Mouse (Mus musculus): ENCODE measurements around the gene Nlrp9c. TPM values are rescaled to one million over a fixed set of nuclear protein-coding genes. Genes with fewer than 3 reads are reported as not detected.
"Not testable (repeated sequence)": the region's sequence is repeated elsewhere in the genome, so short reads cannot be mapped to it uniquely, and the experiment has no call there.

Nlrp9c gene
- not detected for total RNA-seq (2021)
- long read RNA-seq, experiment 1, result 0 reads
- long read RNA-seq, experiment 2, result 0 reads

DNA sequence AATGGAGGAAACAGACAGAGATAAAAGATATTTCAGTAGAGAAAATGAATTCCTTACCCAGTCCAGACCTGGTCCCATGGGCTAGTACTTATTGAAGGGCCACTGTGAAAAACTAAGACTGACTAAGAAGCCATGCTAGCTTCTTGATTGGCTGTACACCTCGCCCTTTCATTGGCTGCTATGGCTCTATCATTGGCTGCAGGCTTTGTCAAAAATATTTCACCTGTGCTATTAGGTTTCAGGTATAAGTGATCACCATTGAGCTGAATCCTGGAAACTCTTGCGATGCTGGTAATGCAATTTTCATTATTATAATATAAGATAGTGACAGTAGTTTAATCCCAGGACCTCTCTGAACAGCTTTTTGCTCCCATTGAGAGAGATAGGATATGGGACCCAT is at the start of gene Nlrp9c:
Gene Nlrp9c, minus strand, starts transcription at position 101 of the 400 bp plus-strand sequence.
- intact Hi-C loops (cut with DNase I; ENCODE audit: low total_unique reads); DNase-seq: not testable (repeated sequence)

- no peak for DNase-seq
- intact Hi-C loops (cut with DNase I; ENCODE audit: low total_unique reads), result no loop called here
Measured at GRCm38 (mm10) chr7:26434813-26435212, 31.3 kb upstream of the Nlrp9c start, which contains the start of gene Nlrp4a. Gene Nlrp4a, plus strand, starts transcription at chr7:26435113.

DNA sequence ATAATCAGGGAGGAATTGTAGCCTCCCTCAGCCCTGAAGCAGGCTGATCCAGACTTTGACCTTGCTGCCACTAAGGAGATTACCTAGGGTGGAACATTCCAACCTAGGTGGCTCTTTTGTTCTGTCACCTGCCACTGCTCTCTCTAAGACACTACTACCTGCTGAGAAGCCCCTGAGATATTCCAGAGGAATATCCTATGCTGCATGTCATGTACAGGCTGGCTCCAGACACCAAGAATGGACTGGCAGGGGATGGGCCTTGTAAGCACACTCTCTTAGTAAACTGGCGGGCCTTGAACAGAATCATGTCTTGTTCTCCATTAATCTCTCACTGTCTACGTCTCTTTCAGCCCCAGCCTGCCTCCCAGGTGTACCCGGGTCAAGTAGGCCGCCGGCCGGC is 11.7 kb downstream of the Nlrp9c start:
- intact Hi-C loops (cut with DNase I; ENCODE audit: low total_unique reads); DNase-seq: not testable (repeated sequence)

DNA sequence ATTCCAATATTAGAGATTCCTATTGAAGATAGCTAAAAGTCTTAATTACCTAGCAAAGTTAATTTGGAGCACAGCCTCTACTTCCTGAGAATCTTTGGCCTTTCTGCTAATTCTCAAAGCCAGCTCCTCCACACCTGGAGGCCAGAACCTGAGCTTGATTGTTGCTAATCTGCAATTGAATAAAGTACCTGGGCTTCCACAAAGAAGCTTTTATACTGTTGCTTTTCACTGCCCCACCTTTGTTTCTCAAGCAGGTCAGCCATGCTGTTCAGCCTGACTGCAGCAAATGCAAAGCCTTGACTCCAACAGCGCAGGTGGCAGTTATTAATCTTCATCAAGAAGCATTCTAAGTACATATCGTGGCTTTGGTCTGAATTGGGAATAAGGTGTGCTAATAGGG is 12.4 kb downstream of the Nlrp9c start:
- intact Hi-C loops (cut with DNase I; ENCODE audit: low total_unique reads); DNase-seq: not testable (repeated sequence)

DNA sequence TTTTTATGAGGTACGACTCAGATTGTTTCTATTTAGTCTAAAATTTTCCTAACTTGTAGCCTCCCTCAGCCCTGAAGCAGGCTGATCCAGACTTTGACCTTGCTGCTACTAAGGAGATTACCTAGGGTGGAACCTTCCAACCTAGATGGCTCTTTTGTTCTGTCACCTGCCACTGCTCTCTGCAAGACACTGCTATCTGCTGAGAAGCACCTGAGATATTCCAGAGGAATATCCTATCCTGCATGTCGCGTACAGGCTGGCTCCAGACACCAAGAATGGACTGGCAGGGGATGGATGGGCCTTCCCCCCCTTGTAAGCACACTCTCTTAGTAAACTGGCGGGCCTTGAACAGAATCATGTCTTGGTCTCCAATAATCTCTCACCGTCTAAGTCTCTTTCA is 16.8 kb downstream of the Nlrp9c start:
- DNase-seq; intact Hi-C loops (cut with DNase I; ENCODE audit: low total_unique reads): not testable (repeated sequence)

GRCm38 (mm10) chr7:26380807-26381206 is 22.7 kb downstream of the Nlrp9c start:
- DNase-seq, result no peak
- intact Hi-C loops (cut with DNase I; ENCODE audit: low total_unique reads), result no loop called here

- DNase-seq; intact Hi-C loops (cut with DNase I; ENCODE audit: low total_unique reads): not testable (repeated sequence)
Measured at GRCm38 (mm10) chr7:26373221-26373620, 30.3 kb downstream of the Nlrp9c start.

DNA sequence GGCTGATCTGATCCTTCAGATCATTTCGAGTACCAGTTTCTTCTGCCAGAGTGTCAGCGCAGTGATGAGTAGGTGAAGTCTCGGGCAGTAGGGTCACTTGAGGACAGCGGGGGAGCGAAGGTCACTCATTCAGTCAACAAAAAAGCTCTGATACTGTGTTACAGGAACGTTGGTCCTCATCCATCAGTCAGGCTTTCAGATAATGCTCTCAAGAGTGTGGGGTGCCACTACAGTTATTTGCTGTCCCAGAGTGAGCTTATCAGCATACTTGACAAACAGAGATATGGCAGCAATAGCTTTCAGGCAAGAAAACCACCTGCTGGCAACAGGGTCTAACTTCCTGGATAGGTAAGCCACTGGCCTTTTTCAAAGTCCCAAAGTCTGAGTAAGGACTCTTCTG is 46.8 kb downstream of the Nlrp9c start:
- intact Hi-C loops (cut with DNase I; ENCODE audit: low total_unique reads); DNase-seq: not testable (repeated sequence)

GRCm38 (mm10) chr7:26352258-26352657 is 51.2 kb downstream of the Nlrp9c start:
- intact Hi-C loops (cut with DNase I; ENCODE audit: low total_unique reads); DNase-seq: not testable (repeated sequence)

DNA sequence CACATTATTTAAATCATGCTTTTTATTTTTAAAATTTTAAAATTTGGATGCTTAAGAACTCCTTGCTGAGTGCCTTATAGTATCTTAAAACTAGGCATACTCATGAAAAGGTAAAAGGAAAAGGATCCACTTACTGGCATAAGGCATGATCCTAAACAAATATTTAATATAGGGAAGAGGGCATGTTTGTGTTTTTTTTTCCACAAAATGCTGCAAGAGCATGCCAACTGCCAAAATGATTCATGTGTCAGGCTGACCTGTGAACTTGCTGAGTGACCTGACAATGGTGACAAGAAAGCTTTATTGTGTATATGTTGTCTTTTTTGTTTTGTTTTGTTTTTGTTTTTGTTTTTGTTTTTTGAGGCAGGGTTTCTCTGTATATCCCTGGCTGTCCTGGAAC is 53.3 kb downstream of the Nlrp9c start:
- intact Hi-C loops (cut with DNase I; ENCODE audit: low total_unique reads); DNase-seq: not testable (repeated sequence)

- DNase-seq; intact Hi-C loops (cut with DNase I; ENCODE audit: low total_unique reads): not testable (repeated sequence)
Measured at GRCm38 (mm10) chr7:26320361-26320760, 83.1 kb downstream of the Nlrp9c start.

DNA sequence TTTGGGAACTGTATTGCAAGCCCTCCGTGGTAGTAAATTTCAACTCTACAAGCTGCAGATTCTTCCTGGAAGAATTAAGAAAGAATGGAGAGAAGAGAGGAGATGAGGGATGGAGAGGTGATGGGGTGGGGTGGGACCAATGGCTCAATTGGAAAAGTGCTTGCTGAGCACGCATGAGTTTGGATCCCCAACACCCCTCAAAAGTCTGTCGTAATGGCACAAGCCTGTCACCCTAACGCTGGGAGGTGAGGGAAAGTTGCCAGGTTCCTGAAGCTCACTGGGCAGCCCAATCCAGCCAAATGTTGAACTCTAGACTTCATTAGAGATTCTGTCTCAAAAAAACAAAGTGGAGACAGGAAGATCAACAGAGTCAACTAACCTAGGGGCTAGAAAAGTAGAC is 87.7 kb downstream of the Nlrp9c start:
- intact Hi-C loops (cut with DNase I; ENCODE audit: low total_unique reads); DNase-seq: not testable (repeated sequence)

GRCm38 (mm10) chr7:26315194-26315593 is 88.3 kb downstream of the Nlrp9c start:
- intact Hi-C loops (cut with DNase I; ENCODE audit: low total_unique reads); DNase-seq: not testable (repeated sequence)

DNA sequence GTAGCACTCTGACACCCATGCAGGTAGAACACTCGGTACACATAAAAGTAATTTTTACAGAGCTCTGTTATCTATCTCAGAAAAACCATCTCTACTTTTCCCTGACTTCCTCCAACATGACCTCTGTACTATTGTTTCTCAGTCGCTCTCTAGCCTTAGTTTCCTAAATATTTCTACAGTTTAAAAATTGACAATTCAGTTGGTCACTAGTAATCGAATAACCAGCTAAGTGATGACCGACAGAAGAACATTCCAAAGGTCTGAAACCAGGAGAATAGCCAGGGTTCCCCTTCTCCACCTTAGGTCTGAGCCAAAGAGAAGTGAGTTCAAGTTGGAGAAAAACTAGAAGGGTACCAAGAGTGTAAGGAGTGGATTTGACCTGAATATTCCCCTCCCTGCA is 91.7 kb downstream of the Nlrp9c start:
- DNase-seq; intact Hi-C loops (cut with DNase I; ENCODE audit: low total_unique reads): not testable (repeated sequence)

DNA sequence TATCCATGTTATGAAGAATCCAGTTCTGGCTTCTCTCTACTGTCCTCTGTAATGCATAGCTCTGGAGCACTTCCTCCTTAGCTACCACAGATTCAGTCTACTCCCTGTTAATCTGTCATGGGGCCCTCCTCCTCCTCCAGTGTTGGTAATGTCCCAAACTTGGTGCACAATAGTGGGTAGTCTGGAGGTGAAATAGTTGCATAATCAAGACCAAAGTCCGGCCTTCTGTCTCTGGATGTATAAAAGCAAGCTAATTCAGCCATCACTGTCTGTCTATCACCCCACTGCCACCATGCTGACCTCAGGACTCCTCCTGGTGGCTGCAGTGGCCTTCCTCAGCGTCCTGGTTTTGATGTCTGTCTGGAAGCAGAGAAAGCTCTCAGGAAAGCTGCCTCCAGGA is 96.6 kb downstream of the Nlrp9c start, which contains the start of gene Cyp2a4:
Gene Cyp2a4, plus strand, starts transcription at position 244 of the 400 bp plus-strand sequence.
- intact Hi-C loops (cut with DNase I; ENCODE audit: low total_unique reads); DNase-seq: not testable (repeated sequence)

- DNase-seq; intact Hi-C loops (cut with DNase I; ENCODE audit: low total_unique reads): not testable (repeated sequence)
Measured at GRCm38 (mm10) chr7:26303429-26304166, 99.9 kb downstream of the Nlrp9c start.

Other genes starting within 250 kb of the Nlrp9c start
- not detected for gene Cyp2b9, start 230.3 kb downstream of the Nlrp9c start, total RNA-seq (2021)
- not detected for gene Vmn1r184, start 143.4 kb downstream of the Nlrp9c start, total RNA-seq (2021)
- gene Cyp2a4, start 96.5 kb downstream of the Nlrp9c start, total RNA-seq (2021), result not detected
- not detected for gene Nlrp4a, start 31.4 kb upstream of the Nlrp9c start, total RNA-seq (2021)
- not detected for gene Nlrp9a, start 131.3 kb upstream of the Nlrp9c start, total RNA-seq (2021)
- gene Vmn1r185, start 214.8 kb upstream of the Nlrp9c start, total RNA-seq (2021), result not detected

All from gastrocnemius, postnatal 14 days (tissue).